Mouse (Mus musculus): Measurements from ENCODE around the gene Srgap3.

DNA sequence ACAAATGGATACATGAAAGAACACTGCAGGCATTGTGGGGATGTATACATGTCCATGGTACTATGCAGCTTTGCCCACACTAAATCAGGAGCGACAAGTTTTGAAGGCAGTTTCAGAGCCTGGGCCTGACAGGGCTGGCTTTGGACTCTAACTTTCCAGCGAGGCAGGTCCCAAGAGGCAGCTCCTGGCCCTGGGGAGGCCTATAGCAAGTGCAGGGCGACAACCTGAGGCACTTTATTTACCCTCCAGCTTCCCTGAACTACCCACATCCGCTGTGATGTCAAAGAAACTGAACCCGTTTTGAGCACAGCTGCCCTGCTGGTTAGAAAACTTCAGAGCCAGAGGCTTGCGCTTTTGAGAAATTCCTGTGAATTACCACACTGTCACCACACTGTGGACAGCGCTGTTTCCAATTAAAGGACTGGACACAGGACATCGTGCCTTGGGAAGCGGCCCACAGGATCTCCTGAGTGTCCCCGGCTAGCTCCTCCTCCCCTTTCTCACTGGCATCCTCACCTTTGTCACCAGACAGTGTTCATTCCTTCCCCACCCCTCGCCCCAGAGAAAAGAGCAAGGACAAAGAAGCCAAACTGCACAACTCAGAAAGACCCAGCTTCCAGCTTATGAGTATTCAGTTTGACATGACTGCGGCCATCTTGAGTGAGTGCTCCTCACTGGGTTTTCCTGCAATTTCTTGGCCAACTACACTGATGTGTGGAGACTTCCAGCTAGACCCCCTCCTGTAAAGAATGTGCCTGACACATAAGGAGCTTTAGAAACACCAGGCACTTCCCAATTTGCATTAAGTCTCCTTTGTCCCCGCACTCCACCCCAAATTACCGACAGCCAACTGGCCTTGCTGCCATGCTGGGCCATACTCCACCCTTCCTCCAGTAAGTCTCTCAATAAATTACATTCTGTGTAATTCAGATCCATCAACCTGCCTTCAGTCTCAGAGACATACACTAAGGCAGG is 94.5 kb downstream of the Srgap3 start:
- no peak for TF ChIP-seq CTCF (IDR thresholded peaks at IDR 0.05)
- TF ChIP-seq EP300 (IDR thresholded peaks at IDR 0.05), result no peak

All from lung, postnatal 0 days (tissue).